Mouse (Mus musculus) erythroblast, embryonic 14.5 days (primary cell): ENCODE data around the gene Nkd1.

Experiments
- GATA1 ChIP-seq: IDR thresholded peaks from 2 replicates; pipeline ENCODE4 v1.6.1; 2012; ENCODE audit warnings: low read length, inconsistent platforms, mixed read lengths
- TAL1 ChIP-seq: IDR thresholded peaks from 3 replicates; pipeline ENCODE4 v1.6.1; 2012; ENCODE audit warnings: low read length, inconsistent platforms, mixed read lengths

- TF ChIP-seq GATA1, result no peak
- no peak for TF ChIP-seq TAL1
Observed at GRCm38 (mm10) chr8:88522433-88523030, 1.4 kb downstream of the Nkd1 start.
